Mouse (Mus musculus) liver, adult 2 months (tissue): ENCODE results near the gene Rasgrf2. TPM values are rescaled to one million over a fixed set of nuclear protein-coding genes. Genes with fewer than 3 reads are reported as not detected.

Experiments
- DNase-seq: peaks from one replicate; pipeline ENCODE4 v3.0.0-alpha.2; 2011; ENCODE audit warnings: low read depth, low spot score; ENCODE audit errors: extremely low read depth
- H3K27ac ChIP-seq: fragments of 200-500 bp; replicated peaks from 2 replicates; pipeline ENCODE4 v1.5.1; 2012; ENCODE audit warnings: low read depth, mild to moderate bottlenecking, control low read depth, inconsistent platforms, low read length; ENCODE audit not compliant: insufficient read depth
- H3K27me3 ChIP-seq: fragments of 200-500 bp; 2 replicates; pipeline ENCODE4 v1.6.1; 2012; ENCODE audit warnings: mild to moderate bottlenecking, moderate library complexity, low read length, inconsistent platforms; ENCODE audit not compliant: control insufficient read depth, insufficient read depth
- H3K36me3 ChIP-seq: fragments of 200-500 bp; 2 replicates; pipeline ENCODE4 v1.6.1; 2012; ENCODE audit warnings: low read length, inconsistent platforms; ENCODE audit not compliant: control insufficient read depth, insufficient read depth
- H3K4me1 ChIP-seq: fragments of 200-500 bp; 2 replicates; pipeline ENCODE4 v1.6.1; 2011; ENCODE audit warnings: low read length; ENCODE audit not compliant: control insufficient read depth, insufficient read depth
- H3K4me3 ChIP-seq: fragments of 200-500 bp; 2 replicates; pipeline ENCODE4 v1.5.1; 2011; ENCODE audit warnings: low read depth, mild to moderate bottlenecking, control low read depth, low read length, moderate library complexity; ENCODE audit not compliant: insufficient read depth
- H3K79me2 ChIP-seq: fragments of 200-500 bp; 2 replicates; pipeline ENCODE4 v1.6.1; 2012; ENCODE audit warnings: inconsistent platforms, mild to moderate bottlenecking, low read length, moderate library complexity; ENCODE audit not compliant: control insufficient read depth, insufficient read depth
- H3K9ac ChIP-seq: fragments of 200-500 bp; 2 replicates; pipeline ENCODE4 v1.6.1; 2012; ENCODE audit warnings: low read depth, mild to moderate bottlenecking, control low read depth, inconsistent platforms, low read length
- CTCF ChIP-seq: fragments of 200-500 bp; IDR thresholded peaks from 2 replicates; pipeline ENCODE4 v1.5.1; 2011; ENCODE audit warnings: low read depth, low read length, control low read depth
- POLR2A ChIP-seq: fragments of 200-500 bp; IDR thresholded peaks from 2 replicates; pipeline ENCODE4 v1.6.1; 2011; ENCODE audit warnings: low read length, control low read depth; ENCODE audit not compliant: insufficient read depth; ENCODE audit errors: extremely low read depth
- WGBS: fragments of 180-500 bp; shearing (Covaris S2); methylation state at CpG from one replicate; pipeline ENCODE4 v1.1.7; 2018; 5-methylcytosine and 5-hydroxymethylcytosine counted together
- polyA plus RNA-seq: library from polyadenylated mRNA; depleted of rRNA; stranded (reverse); fragments of >200 nt; gene quantifications from 2 replicates; pipeline ENCODE4 v1.2.3, GENCODE M21; 2012
- total RNA-seq: library from RNA; depleted of rRNA; stranded (reverse); fragments of >200 nt; gene quantifications from 2 replicates; pipeline ENCODE4 v1.2.3, GENCODE M21; 2014

The Rasgrf2 gene
- total and polyA plus RNA-seq, 2 experiments = 0.44 to 1.0 TPM

DNA sequence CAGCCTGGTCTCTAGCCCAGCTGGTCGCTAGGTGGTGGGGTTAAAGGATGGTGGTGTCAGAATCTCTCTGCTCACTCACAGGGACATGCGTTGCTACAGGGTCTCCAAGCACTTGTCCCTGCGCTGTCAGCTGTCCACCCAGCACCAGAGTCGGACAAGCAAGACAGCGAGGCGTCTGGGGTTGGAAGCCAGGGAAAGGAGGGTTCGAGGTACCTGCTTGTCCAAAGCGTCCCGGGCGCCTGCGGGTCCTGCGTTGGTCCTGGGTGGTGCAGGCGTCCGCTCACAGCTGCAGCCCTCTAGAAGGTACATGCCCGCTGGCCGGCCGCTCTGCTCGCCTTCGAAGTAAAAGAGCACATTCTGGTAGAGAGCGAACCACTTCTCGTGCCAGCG, 467 bp downstream of the Rasgrf2 start:
- TF ChIP-seq CTCF (no peak), POLR2A (no peak)
- peak overlapping the region; percentile 56; the same call in 1 of the 2 replicates for H3K9ac ChIP-seq

DNA sequence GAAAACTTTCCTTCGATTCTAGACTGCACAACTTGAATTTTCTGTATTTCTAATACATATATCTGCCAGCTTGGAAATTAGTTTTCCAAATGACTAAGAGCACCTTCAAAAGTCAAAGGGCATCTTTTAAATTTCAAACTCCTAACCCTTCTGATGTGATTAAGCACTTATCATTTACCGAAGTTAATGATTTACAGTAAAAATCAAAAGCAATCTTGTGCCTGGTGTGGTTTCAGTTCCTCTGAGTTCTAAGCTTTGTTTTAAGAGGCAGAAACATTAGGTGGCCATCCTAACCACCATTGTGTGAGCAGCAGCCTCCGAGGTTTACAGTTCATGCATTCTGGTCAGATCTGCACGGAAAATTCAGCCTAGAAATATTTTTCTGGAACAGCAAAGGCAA, 1.6 kb downstream of the Rasgrf2 start:
- WGBS = 57% methylated on average over 4 of the region's 4 CpGs
- H3K4me3 ChIP-seq = no peak overlapping the region

More for the DNA sequence above, 467 bp downstream of the Rasgrf2 start:
- 6% methylated on average over 22 of the region's 22 CpGs for WGBS
- Histone ChIP-seq H3K4me3 (peak overlapping the region; percentile 65), H3K4me1 (0 out of 2 replicates have a peak, but pooled peaks cover 2% of the 10 kb centered on the region), H3K27ac (no peak overlapping the region), H3K27me3 (peaks cover 4% of the 10 kb centered on the region; the same call in 1 of the 2 replicates), H3K79me2 (no peaks in the 10 kb centered on the region), H3K36me3 (no peaks in the 10 kb centered on the region)
- no peak for DNase-seq

DNA sequence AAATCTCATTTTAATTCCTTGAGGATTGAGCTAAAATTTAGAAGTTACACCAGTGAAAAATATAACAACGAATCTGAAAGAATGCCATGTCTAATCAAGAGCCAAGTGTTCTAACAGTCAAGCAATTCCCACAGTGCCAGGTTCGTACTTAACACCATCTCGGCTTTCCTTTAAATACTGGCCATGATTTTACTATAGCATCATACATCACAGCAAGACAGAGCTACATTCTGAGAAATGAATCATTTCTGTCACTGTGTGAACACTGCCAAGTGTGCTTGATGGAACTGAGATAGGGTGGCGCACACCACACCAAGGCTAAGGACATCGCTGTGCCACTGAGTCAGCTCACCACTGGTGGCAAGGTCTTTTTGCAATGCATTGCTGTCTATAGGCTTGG, 5.6 kb downstream of the Rasgrf2 start:
- Histone ChIP-seq H3K4me1 (0 out of 2 replicates have a peak, but pooled peaks cover under 1% of the 10 kb centered on the region), H3K27ac (no peak overlapping the region), H3K27me3 (no peaks in the 10 kb centered on the region), H3K36me3 (no peaks in the 10 kb centered on the region), H3K4me3 (no peak overlapping the region), H3K9ac (no peak overlapping the region), H3K79me2 (no peaks in the 10 kb centered on the region)
- TF ChIP-seq POLR2A (no peak), CTCF (no peak)
- 90% methylated on average over 5 of the region's 5 CpGs for WGBS
- DNase-seq = no peak

More for the DNA sequence above, 1.6 kb downstream of the Rasgrf2 start:
- Histone ChIP-seq H3K27ac (no peak overlapping the region), H3K4me1 (0 out of 2 replicates have a peak, but pooled peaks cover 2% of the 10 kb centered on the region), H3K79me2 (no peaks in the 10 kb centered on the region), H3K36me3 (no peaks in the 10 kb centered on the region), H3K9ac (no peak overlapping the region), H3K27me3 (peaks cover 4% of the 10 kb centered on the region; the same call in 1 of the 2 replicates)
- TF ChIP-seq POLR2A (no peak), CTCF (no peak)
- peak; percentile 8 for DNase-seq

DNA sequence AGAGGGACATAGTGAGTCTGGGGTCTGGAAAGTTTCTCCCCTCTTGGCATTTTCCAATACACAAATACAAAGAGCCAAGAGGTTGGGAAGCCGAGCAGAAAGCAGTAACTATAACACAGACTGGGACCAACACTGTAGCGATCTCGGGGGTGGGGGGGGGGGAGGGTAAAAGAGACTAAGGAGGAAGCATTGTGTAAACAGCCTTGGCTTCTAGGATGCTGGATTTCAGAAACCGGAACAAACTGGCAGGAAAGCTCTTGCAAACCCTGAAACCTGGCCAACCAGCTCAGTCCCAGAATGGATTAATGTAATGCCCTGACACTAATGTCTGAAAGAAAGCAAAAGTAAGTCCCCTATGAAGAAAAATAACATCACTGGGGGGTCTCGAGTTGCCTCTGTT, 11.8 kb downstream of the Rasgrf2 start:
- Histone ChIP-seq H3K4me1 (no peaks in the 10 kb centered on the region), H3K27ac (no peak overlapping the region), H3K79me2 (no peaks in the 10 kb centered on the region), H3K4me3 (no peak overlapping the region), H3K9ac (no peak overlapping the region), H3K36me3 (no peaks in the 10 kb centered on the region), H3K27me3 (no peaks in the 10 kb centered on the region)
- TF ChIP-seq CTCF (no peak), POLR2A (no peak)
- 65% methylated on average over 5 of the region's 5 CpGs for WGBS
- DNase-seq = no peak

DNA sequence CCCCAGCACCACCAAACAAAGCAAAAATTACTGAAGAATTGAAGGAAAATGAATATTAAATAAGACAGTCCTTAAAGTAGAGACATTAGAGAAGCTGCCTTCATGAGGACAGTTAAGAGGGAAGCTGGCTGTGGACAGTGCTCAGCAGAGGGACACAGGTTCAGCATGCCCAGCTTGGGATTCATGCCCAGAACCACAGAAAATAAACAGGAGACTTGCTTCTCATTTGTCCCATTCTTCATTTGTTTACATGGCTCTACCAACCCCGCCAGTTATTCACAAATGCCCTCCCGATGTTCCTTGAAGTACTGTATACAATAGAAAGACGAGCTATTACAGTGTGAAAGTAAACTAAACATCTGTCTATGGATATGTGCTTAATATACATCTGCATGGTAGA, 17.4 kb downstream of the Rasgrf2 start:
- WGBS = 57% methylated on average over 3 of the region's 3 CpGs
- no peak overlapping the region for H3K9ac ChIP-seq
- no peak overlapping the region for H3K27ac ChIP-seq
- H3K27me3 ChIP-seq = no peaks in the 10 kb centered on the region
- no peak for DNase-seq
- TF ChIP-seq POLR2A (no peak), CTCF (no peak)
- H3K79me2 ChIP-seq = no peaks in the 10 kb centered on the region
- no peaks in the 10 kb centered on the region for H3K36me3 ChIP-seq
- H3K4me3 ChIP-seq = no peak overlapping the region
- H3K4me1 ChIP-seq = no peaks in the 10 kb centered on the region

DNA sequence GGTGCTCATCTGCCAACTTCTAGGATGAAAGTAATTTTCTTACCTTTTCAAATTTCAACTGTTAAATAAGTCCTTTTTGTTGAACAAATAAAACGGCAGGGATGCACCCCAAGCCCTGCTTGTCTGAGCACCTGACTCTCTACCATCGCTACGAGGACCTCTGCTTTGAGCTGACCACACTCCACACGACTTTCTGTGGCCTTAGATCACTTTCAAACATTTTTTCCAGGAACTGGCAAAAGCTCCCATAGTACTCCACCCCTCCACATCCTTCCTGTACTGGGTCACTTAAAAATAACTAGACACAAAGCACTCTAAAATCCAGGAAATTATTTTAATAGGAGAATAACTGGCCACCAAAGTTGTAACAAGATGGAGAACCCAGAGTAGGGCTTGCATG, 23.2 kb downstream of the Rasgrf2 start:
- H3K9ac ChIP-seq = no peak overlapping the region
- no peak for TF ChIP-seq CTCF
- no peak for TF ChIP-seq POLR2A
- H3K27ac ChIP-seq = 0 out of 2 replicates have a peak overlapping the region, but pooled peaks have one; percentile 0
- 58% methylated on average over 4 of the region's 4 CpGs for WGBS
- H3K36me3 ChIP-seq = no peaks in the 10 kb centered on the region
- peaks cover 5% of the 10 kb centered on the region for H3K4me1 ChIP-seq
- no peak overlapping the region for H3K4me3 ChIP-seq
- no peaks in the 10 kb centered on the region for H3K79me2 ChIP-seq
- no peaks in the 10 kb centered on the region for H3K27me3 ChIP-seq
- DNase-seq = no peak
